Mouse (Mus musculus) myocyte (in vitro differentiated cells): Measurements from ENCODE around the gene Fggy. TPM values are rescaled to one million over a fixed set of nuclear protein-coding genes. Genes with fewer than 3 reads are reported as not detected.

Source experiments
- H3K27me3 ChIP-seq: one replicate; pipeline ENCODE4 v1.6.1; 2011; ENCODE audit not compliant: control insufficient read depth, insufficient read depth, insufficient read length
- H3K36me3 ChIP-seq: one replicate; pipeline ENCODE4 v1.6.1; 2011; ENCODE audit not compliant: control insufficient read depth, insufficient read depth
- H3K4me2 ChIP-seq: one replicate; pipeline ENCODE4 v1.6.1; 2011; ENCODE audit warnings: low read depth, control low read depth
- H3K4me3 ChIP-seq: one replicate; pipeline ENCODE4 v1.5.1; 2011; ENCODE audit warnings: mild to moderate bottlenecking, control low read depth, moderate library complexity
- H3K79me2 ChIP-seq: one replicate; pipeline ENCODE4 v1.6.1; 2011; ENCODE audit not compliant: control insufficient read depth, insufficient read depth
- H3ac ChIP-seq: one replicate; pipeline ENCODE4 v1.6.1; 2011; ENCODE audit not compliant: control insufficient read depth, insufficient read length
- CEBPB ChIP-seq: IDR thresholded peaks from 2 replicates; pipeline ENCODE4 v1.6.1; 2011; ENCODE audit warnings: mild to moderate bottlenecking, moderate library complexity; ENCODE audit not compliant: poor library complexity, insufficient read depth, severe bottlenecking
- E2F4 ChIP-seq: IDR thresholded peaks from one replicate; pipeline ENCODE4 v1.6.1; 2011; ENCODE audit warnings: mild to moderate bottlenecking, control low read depth, moderate library complexity; ENCODE audit not compliant: insufficient read depth
- MAX ChIP-seq: IDR thresholded peaks from one replicate; pipeline ENCODE4 v1.6.1; 2011; ENCODE audit warnings: low read depth, mild to moderate bottlenecking, control low read depth
- MYOD1 ChIP-seq, 3 experiments: IDR thresholded peaks; one replicate each; pipeline ENCODE4 v1.6.1; 2011; ENCODE audit warnings: control low read depth in 2 of 3, low read depth in 2 of 3, mild to moderate bottlenecking in 2 of 3, moderate library complexity in 1 of 3; ENCODE audit not compliant: insufficient read length in 2 of 3, control insufficient read depth in 1 of 3
- MYOG ChIP-seq, 3 experiments: IDR thresholded peaks; one replicate each; pipeline ENCODE4 v1.6.1; 2011; ENCODE audit warnings: control low read depth in 2 of 3, low read depth in 2 of 3, mild to moderate bottlenecking in 2 of 3; ENCODE audit not compliant: insufficient read length in 2 of 3, control insufficient read depth in 1 of 3, insufficient read depth in 1 of 3
- POLR2A ChIP-seq: IDR thresholded peaks from one replicate; pipeline ENCODE4 v1.6.1; 2011; ENCODE audit warnings: low read depth, mild to moderate bottlenecking, control low read depth, moderate library complexity; ENCODE audit not compliant: insufficient read length
- POLR2AphosphoS2 ChIP-seq: IDR thresholded peaks from one replicate; pipeline ENCODE4 v1.6.1; 2011; ENCODE audit warnings: low read depth, control low read depth; ENCODE audit not compliant: insufficient read length
- REST ChIP-seq: IDR thresholded peaks from one replicate; pipeline ENCODE4 v1.6.1; 2011; ENCODE audit warnings: mild to moderate bottlenecking, control low read depth, moderate library complexity; ENCODE audit not compliant: insufficient read depth, insufficient read length
- SRF ChIP-seq: IDR thresholded peaks from one replicate; pipeline ENCODE4 v1.6.1; 2011; ENCODE audit warnings: low read depth; ENCODE audit not compliant: control insufficient read depth, insufficient read length
- TCF12 ChIP-seq: IDR thresholded peaks from one replicate; pipeline ENCODE4 v1.6.1; 2011; ENCODE audit warnings: mild to moderate bottlenecking, control low read depth; ENCODE audit not compliant: poor library complexity, insufficient read depth, severe bottlenecking
- TCF3 ChIP-seq: IDR thresholded peaks from one replicate; pipeline ENCODE4 v1.6.1; 2011; ENCODE audit warnings: low read depth, control low read depth; ENCODE audit not compliant: insufficient read length
- USF1 ChIP-seq: IDR thresholded peaks from one replicate; pipeline ENCODE4 v1.6.1; 2011; ENCODE audit warnings: low read depth, mild to moderate bottlenecking, control low read depth, moderate library complexity
- polyA plus RNA-seq: library from polyadenylated mRNA; unstranded; fragments of >200 nt; fragmentation: generic; extraction: Trizol; gene quantifications from one replicate; pipeline ENCODE4 v1.2.1, GENCODE M21; 2012; ENCODE audit warnings: missing spikeins

Fggy gene
- polyA plus RNA-seq, 1 experiment = 12.7 TPM

DNA sequence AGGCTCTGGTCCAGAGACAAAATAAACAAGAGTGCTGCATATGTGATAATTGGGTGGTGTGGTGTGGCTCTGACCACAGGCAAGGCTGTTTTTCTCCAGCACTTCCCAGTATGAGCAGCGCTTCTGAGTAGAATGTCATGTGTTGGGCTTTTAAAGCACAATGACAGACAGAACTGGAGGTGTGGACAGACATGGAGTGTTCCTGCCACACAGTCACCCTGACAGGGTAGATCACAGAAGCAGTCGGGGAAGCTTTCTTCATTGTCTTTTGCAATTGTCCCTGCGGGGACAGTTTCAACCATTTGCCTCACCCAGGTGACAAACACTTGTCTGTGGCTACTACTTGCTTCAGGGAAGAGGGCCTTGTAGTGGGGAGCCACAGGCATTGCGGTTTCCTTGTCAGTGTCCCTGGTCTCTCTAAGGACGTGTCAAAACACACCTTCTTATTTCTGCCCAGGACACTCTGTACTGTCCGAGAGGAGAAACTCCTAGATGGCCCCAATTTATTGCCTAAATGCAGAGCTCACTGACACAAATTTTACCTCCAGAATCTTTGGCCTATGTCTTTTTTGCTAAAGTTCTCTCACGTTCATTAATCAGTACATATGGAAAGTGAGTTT lies 183.9 kb downstream of the Fggy start:
- H3K27me3 ChIP-seq = no peaks in the 10 kb centered on the region
- TF ChIP-seq MYOD1 (IDR thresholded peaks at IDR 0.05; ENCODE audit: control insufficient read depth in 1 of 3, insufficient read length in 2 of 3, low read depth in 2 of 3) (no peak), E2F4 (no peak), USF1 (no peak), TCF12 (no peak), SRF (no peak)
- H3K4me3 ChIP-seq = no peak overlapping the region
- H3K79me2 ChIP-seq = no peaks in the 10 kb centered on the region
- H3K36me3 ChIP-seq = no peaks in the 10 kb centered on the region
- H3K4me2 ChIP-seq = no peak overlapping the region
- H3ac ChIP-seq = no peak overlapping the region

DNA sequence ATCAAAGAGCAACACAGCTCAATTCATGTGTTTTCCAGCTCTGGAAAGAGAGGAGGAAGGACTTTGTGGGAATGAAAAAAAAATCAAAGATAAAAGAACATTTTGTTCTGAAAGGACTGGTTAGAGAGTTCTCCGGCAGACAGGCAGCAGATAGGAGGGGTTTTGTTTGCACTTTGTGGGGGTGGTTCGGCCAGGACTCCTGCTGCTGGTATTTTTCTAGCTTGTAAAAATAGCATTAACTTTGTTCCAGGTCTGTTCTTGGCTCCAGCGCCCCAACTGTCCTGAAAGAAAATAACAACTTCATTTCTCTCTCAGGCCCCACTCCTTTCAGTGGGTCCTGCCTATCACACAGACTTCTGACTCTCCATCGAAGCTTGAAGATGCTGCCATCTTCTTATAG lies 185.7 kb downstream of the Fggy start:
- no peaks in the 10 kb centered on the region for H3K27me3 ChIP-seq
- peak overlapping the region; percentile 12 for H3K4me2 ChIP-seq
- TF ChIP-seq USF1 (no peak), MYOG (IDR thresholded peaks at IDR 0.05; ENCODE audit: control insufficient read depth in 1 of 3, insufficient read depth in 1 of 3, insufficient read length in 2 of 3, low read depth in 2 of 3) (no peak)
- no peaks in the 10 kb centered on the region for H3K79me2 ChIP-seq
- no peaks in the 10 kb centered on the region for H3K36me3 ChIP-seq
- no peak overlapping the region for H3K4me3 ChIP-seq
- no peak overlapping the region for H3ac ChIP-seq

DNA sequence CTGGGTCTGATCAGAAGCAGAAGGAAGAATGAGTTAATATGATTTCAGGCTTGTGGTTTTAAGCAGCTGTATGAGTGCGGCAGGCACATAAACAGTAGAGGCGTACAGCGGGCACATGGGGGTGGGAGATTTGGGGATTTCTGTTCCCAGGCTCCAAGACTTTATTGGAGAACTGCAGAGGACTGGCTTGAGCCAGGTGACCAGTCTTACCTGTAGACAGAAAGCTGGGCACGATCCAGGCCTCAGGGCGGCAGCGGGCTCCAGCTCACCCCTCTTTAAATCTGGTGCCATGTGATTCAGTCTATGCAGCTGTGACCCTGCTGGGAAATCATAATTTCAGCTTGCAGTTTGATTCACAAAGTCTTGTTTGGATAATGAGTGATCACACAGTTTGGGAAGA lies 189.6 kb downstream of the Fggy start:
- no peak overlapping the region for H3ac ChIP-seq
- no peaks in the 10 kb centered on the region for H3K36me3 ChIP-seq
- H3K79me2 ChIP-seq = no peaks in the 10 kb centered on the region
- H3K4me2 ChIP-seq = no peak overlapping the region
- no peaks in the 10 kb centered on the region for H3K27me3 ChIP-seq
- H3K4me3 ChIP-seq = no peak overlapping the region
- no peak for TF ChIP-seq TCF12

DNA sequence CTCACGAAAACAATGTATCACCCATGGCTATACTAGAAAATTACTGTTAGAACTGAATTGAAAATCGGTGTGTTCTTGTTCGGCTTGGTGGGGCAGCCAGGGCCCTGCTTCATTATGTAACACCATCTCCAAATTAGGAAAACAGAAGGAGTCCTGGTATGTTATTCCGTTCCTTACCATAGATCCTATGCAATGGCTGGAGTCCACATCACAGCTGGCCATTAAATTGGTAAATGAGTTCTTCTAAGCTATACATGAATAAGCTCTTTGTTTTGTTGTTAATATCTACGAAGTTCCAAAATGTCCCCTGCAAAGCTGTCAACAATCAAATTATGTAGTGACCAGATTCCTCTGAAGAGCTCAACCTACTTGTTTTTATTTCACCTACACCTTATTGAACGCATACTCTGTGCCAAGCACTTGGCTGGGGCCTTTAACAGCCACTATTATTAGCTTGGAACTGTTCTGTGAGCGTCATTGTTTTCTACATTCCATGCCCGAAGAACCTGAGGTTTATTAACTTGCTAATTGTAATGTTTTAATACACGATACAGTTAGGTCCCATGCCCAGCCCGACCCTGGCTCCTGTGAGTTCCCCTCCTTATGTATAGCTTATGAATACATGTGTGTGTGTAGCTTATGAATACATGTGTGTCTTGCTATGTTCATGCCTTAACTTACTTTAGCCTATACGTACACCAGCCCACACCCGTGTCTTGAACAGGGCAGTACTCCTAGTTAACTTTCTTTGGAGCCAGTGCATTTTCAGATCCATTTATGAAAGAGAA lies 190.3 kb downstream of the Fggy start:
- H3K4me2 ChIP-seq = no peak overlapping the region

DNA sequence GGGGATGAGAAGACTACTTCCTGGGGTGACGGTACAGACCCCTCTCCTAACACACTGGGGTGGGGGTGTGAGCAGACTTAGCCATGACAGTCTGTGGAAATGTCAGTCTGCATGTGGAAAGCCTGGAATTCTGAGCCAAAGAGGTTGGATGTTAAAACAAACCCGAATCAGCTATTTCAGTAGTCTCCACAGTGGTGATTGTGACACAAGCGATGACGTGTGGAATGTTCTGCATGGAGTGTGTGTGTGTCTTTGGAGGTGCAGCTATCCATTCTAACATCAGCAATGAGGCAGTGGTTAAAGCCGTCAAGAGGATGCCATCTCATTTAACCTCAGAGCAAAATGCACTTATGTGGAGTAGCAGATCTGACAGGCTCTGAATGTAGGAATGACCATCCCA lies 192.9 kb downstream of the Fggy start:
- Histone ChIP-seq H3K4me2 (no peak overlapping the region), H3K36me3 (no peaks in the 10 kb centered on the region), H3K4me3 (no peak overlapping the region), H3K79me2 (no peaks in the 10 kb centered on the region), H3ac (no peak overlapping the region), H3K27me3 (no peaks in the 10 kb centered on the region)
- TF ChIP-seq USF1 (no peak), POLR2A (no peak), TCF12 (no peak), MYOG (IDR thresholded peaks at IDR 0.05; ENCODE audit: control insufficient read depth in 1 of 3, insufficient read depth in 1 of 3, insufficient read length in 2 of 3, low read depth in 2 of 3) (no peak), REST (no peak), CEBPB (no peak), POLR2AphosphoS2 (no peak)

More for the DNA sequence above, 190.3 kb downstream of the Fggy start:
- Histone ChIP-seq H3K27me3 (no peaks in the 10 kb centered on the region), H3K79me2 (no peaks in the 10 kb centered on the region), H3K4me3 (no peak overlapping the region), H3ac (no peak overlapping the region), H3K36me3 (no peaks in the 10 kb centered on the region)
- TF ChIP-seq SRF = no peak
- TF ChIP-seq POLR2AphosphoS2 = no peak
- no peak for TF ChIP-seq TCF3
- no peak for TF ChIP-seq REST
- TF ChIP-seq E2F4 = no peak
- TF ChIP-seq USF1 = no peak
- TF ChIP-seq MAX = no peak
- no peak for TF ChIP-seq POLR2A
- no peak for TF ChIP-seq MYOD1 (IDR thresholded peaks at IDR 0.05; ENCODE audit: control insufficient read depth in 1 of 3, insufficient read length in 2 of 3, low read depth in 2 of 3)
- TF ChIP-seq MYOG (IDR thresholded peaks at IDR 0.05; ENCODE audit: control insufficient read depth in 1 of 3, insufficient read depth in 1 of 3, insufficient read length in 2 of 3, low read depth in 2 of 3) = no peak
- no peak for TF ChIP-seq CEBPB
- no peak for TF ChIP-seq TCF12
